Mouse (Mus musculus): ENCODE data around the gene Gpbar1. TPM values are rescaled to one million over a fixed set of nuclear protein-coding genes. Genes with fewer than 3 reads are reported as not detected.

Gpbar1 gene
- 0.45 and 0.95 TPM in 2 replicates for total RNA-seq (2012; rRNA removed)

- Histone ChIP-seq H3K4me3 (ENCODE audit: insufficient read depth in 1 of 2, low read depth in 1 of 2, low read length in 2 of 2, poor library complexity in 1 of 2, severe bottlenecking in 1 of 2) (no peak within 1 kb of the TSS), H3K4me1 (ENCODE audit: control insufficient read depth in 2 of 2, insufficient read depth in 2 of 2, low read length in 2 of 2, poor library complexity in 1 of 2) (peaks cover 0 to 7% of the 10 kb centered on the region in 2 experiments; a peak in 1 of 4 replicates), H3K27ac (ENCODE audit: insufficient read depth, low read depth, low read length, poor library complexity, severe bottlenecking) (no peak within 1 kb of the TSS), H3K9me3 (ENCODE audit: control insufficient read depth, insufficient read depth, low read depth, low read length) (no peaks in the 10 kb centered on the region), H3K9ac (ENCODE audit: insufficient read depth, low read depth, low read length, poor library complexity, severe bottlenecking) (no peak within 1 kb of the TSS), H3K36me3 (ENCODE audit: control insufficient read depth, insufficient read depth, low read length, poor library complexity, severe bottlenecking) (peaks cover 38% of the 10 kb centered on the region)
- no peak for DNase-seq (ENCODE audit: low read depth, low spot score)
- in situ Hi-C loops (cut with MboI; ENCODE audit: low sequenced_read_pairs in 2 of 2, unreplicated experiment in 2 of 2) = no loop called here
- TF ChIP-seq MAFK (IDR thresholded peaks at IDR 0.05; ENCODE audit: insufficient read depth, low read depth, low read length) (no peak), ZC3H11A (IDR thresholded peaks at IDR 0.05; ENCODE audit: borderline replicate concordance, low read depth, low read length) (no peak), ZNF384 (IDR thresholded peaks at IDR 0.05; ENCODE audit: low read depth, low read length) (no peak), CHD2 (IDR thresholded peaks at IDR 0.05; ENCODE audit: low read depth, low read length) (no peak), HCFC1 (IDR thresholded peaks at IDR 0.05; ENCODE audit: borderline replicate concordance, insufficient read depth, low read length) (no peak)
These were observed at the start of gene Gpbar1 for GRCm38 (mm10) chr1:74278538-74278937. Gene Gpbar1, plus strand, starts transcription at chr1:74278550.

GRCm38 (mm10) chr1:74229942-74230341 lies 48.4 kb upstream of the Gpbar1 start:
- H3K27ac ChIP-seq (ENCODE audit: insufficient read depth, low read depth, low read length, poor library complexity, severe bottlenecking) = no peak overlapping the region
- in situ Hi-C loops (cut with MboI; ENCODE audit: low sequenced_read_pairs in 2 of 2, unreplicated experiment in 2 of 2) = no loop called here
- H3K9ac ChIP-seq (ENCODE audit: insufficient read depth, low read depth, low read length, poor library complexity, severe bottlenecking) = no peak overlapping the region
- TF ChIP-seq HCFC1 (IDR thresholded peaks at IDR 0.05; ENCODE audit: borderline replicate concordance, insufficient read depth, low read length) (no peak), ZC3H11A (IDR thresholded peaks at IDR 0.05; ENCODE audit: borderline replicate concordance, low read depth, low read length) (no peak), MAFK (IDR thresholded peaks at IDR 0.05; ENCODE audit: insufficient read depth, low read depth, low read length) (no peak), CHD2 (IDR thresholded peaks at IDR 0.05; ENCODE audit: low read depth, low read length) (no peak), ZNF384 (IDR thresholded peaks at IDR 0.05; ENCODE audit: low read depth, low read length) (no peak)
- no peak for DNase-seq (ENCODE audit: low read depth, low spot score)
- H3K4me1 ChIP-seq (ENCODE audit: control insufficient read depth in 2 of 2, insufficient read depth in 2 of 2, low read length in 2 of 2, poor library complexity in 1 of 2) = no peaks in the 10 kb centered on the region
- no peaks in the 10 kb centered on the region for H3K9me3 ChIP-seq (ENCODE audit: control insufficient read depth, insufficient read depth, low read depth, low read length)
- no peak overlapping the region for H3K4me3 ChIP-seq (ENCODE audit: insufficient read depth in 1 of 2, low read depth in 1 of 2, low read length in 2 of 2, poor library complexity in 1 of 2, severe bottlenecking in 1 of 2)
- no peaks in the 10 kb centered on the region for H3K36me3 ChIP-seq (ENCODE audit: control insufficient read depth, insufficient read depth, low read length, poor library complexity, severe bottlenecking)

DNA sequence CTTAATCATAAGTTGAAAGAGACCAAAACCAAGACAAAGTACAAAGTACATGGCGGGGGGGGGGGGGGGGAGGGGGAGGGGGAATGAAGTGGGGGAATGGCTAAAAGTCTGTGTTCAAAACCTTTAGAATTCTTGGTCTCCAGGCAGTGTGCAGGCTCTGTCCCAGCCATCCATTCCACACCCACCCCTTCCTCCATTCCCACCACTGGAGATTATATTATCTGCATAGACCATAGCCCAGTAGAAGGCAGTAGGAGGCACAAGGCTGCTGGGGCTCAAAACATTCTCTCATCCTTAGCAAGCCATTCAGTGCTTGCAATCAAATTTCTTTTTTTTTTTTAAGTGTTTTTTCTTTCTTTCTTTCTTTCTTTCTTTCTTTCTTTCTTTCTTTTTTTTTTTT lies 47.4 kb upstream of the Gpbar1 start:
- Histone ChIP-seq H3K27ac (ENCODE audit: insufficient read depth, low read depth, low read length, poor library complexity, severe bottlenecking) (no peak overlapping the region), H3K36me3 (ENCODE audit: control insufficient read depth, insufficient read depth, low read length, poor library complexity, severe bottlenecking) (no peaks in the 10 kb centered on the region), H3K4me1 (ENCODE audit: control insufficient read depth in 2 of 2, insufficient read depth in 2 of 2, low read length in 2 of 2, poor library complexity in 1 of 2) (no peaks in the 10 kb centered on the region), H3K9ac (ENCODE audit: insufficient read depth, low read depth, low read length, poor library complexity, severe bottlenecking) (no peak overlapping the region), H3K9me3 (ENCODE audit: control insufficient read depth, insufficient read depth, low read depth, low read length) (no peaks in the 10 kb centered on the region), H3K4me3 (ENCODE audit: insufficient read depth in 1 of 2, low read depth in 1 of 2, low read length in 2 of 2, poor library complexity in 1 of 2, severe bottlenecking in 1 of 2) (no peak overlapping the region)
- no peak for TF ChIP-seq ZNF384 (IDR thresholded peaks at IDR 0.05; ENCODE audit: low read depth, low read length)
- no peak for TF ChIP-seq HCFC1 (IDR thresholded peaks at IDR 0.05; ENCODE audit: borderline replicate concordance, insufficient read depth, low read length)
- no peak for TF ChIP-seq CHD2 (IDR thresholded peaks at IDR 0.05; ENCODE audit: low read depth, low read length)
- TF ChIP-seq ZC3H11A (IDR thresholded peaks at IDR 0.05; ENCODE audit: borderline replicate concordance, low read depth, low read length) = no peak
- no peak for TF ChIP-seq MAFK (IDR thresholded peaks at IDR 0.05; ENCODE audit: insufficient read depth, low read depth, low read length)
- DNase-seq (ENCODE audit: low read depth, low spot score) = no peak
- in situ Hi-C loops (cut with MboI; ENCODE audit: low sequenced_read_pairs in 2 of 2, unreplicated experiment in 2 of 2) = no loop called here

GRCm38 (mm10) chr1:74235938-74236589 lies 42.3 kb upstream of the Gpbar1 start, which contains the start of gene Arpc2:
Gene Arpc2, plus strand, starts transcription at chr1:74236084.
- Histone ChIP-seq H3K27ac (ENCODE audit: insufficient read depth, low read depth, low read length, poor library complexity, severe bottlenecking) (peak within 1 kb of the TSS; percentile 56), H3K4me3 (ENCODE audit: insufficient read depth in 1 of 2, low read depth in 1 of 2, low read length in 2 of 2, poor library complexity in 1 of 2, severe bottlenecking in 1 of 2) (peak within 1 kb of the TSS; percentile 93 to 95), H3K9me3 (ENCODE audit: control insufficient read depth, insufficient read depth, low read depth, low read length) (no peaks in the 10 kb centered on the region), H3K36me3 (ENCODE audit: control insufficient read depth, insufficient read depth, low read length, poor library complexity, severe bottlenecking) (peaks cover 2% of the 10 kb centered on the region; the same call in 1 of the 2 replicates), H3K9ac (ENCODE audit: insufficient read depth, low read depth, low read length, poor library complexity, severe bottlenecking) (peak within 1 kb of the TSS; percentile 91), H3K4me1 (ENCODE audit: control insufficient read depth in 2 of 2, insufficient read depth in 2 of 2, low read length in 2 of 2, poor library complexity in 1 of 2) (peaks cover 5 to 9% of the 10 kb centered on the region in 2 experiments; a peak in 3 of 4 replicates)
- peak; percentile 89 for DNase-seq (ENCODE audit: low read depth, low spot score)
- in situ Hi-C loops (cut with MboI; ENCODE audit: low sequenced_read_pairs in 2 of 2, unreplicated experiment in 2 of 2) = no loop called here
- TF ChIP-seq CHD2 (IDR thresholded peaks at IDR 0.05; ENCODE audit: low read depth, low read length) = no peak
- TF ChIP-seq HCFC1 (IDR thresholded peaks at IDR 0.05; ENCODE audit: borderline replicate concordance, insufficient read depth, low read length) = peak; percentile 48; the same call in 1 of the 2 replicates

All from ES-E14 (cell line).